Mouse (Mus musculus): ENCODE results near the gene Eda.

Gene Eda
- long read RNA-seq, experiment 1, partial matches to known transcripts: 0 of 1 reads
- long read RNA-seq, experiment 1, other reads (novel, unspliced or antisense): 1 of 1 reads
- long read RNA-seq, experiment 2, partial matches to known transcripts: 0 of 1 reads
- long read RNA-seq, experiment 2, other reads (novel, unspliced or antisense): 1 of 1 reads

DNA sequence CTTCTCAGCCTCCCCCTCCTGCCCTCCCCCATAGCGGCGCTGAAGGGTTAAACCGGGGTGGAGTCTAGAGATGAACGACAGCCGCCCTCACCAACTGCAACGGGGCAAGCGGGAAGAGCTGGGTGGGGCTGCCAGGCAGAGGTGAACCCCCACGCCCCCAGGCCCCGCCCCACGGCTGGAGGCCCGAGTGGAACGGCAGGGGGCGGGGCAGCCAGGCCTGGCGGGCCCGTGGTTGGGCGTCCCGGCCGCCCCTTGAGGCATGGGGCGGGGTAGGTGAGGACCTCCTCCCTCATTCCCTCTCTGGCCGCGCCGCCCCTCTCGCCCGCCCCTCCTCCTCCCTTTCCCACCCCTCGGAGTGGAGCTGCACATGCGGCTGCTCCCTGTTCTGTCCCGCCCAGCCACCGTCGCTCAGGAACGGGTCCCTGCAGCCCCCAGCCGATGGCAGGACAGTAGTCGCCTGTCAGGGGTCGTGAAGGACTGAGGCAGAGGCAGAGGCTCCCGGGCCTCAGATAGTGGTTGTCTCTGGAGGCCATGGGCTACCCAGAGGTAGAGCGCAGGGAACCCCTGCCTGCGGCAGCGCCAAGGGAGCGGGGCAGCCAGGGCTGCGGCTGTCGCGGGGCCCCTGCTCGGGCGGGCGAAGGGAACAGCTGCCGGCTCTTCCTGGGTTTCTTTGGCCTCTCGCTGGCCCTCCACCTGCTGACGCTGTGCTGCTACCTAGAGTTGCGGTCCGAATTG, at the start of gene Eda:
Gene Eda, plus strand, starts transcription at position 357 of the 735 bp plus-strand sequence.
- intact Hi-C loops (cut with DNase I): loop anchor here (5.0 to 10.0 kb wide), 2 partner anchors 123 to 419 kb away; no protein-coding TSS in a partner anchor

DNA sequence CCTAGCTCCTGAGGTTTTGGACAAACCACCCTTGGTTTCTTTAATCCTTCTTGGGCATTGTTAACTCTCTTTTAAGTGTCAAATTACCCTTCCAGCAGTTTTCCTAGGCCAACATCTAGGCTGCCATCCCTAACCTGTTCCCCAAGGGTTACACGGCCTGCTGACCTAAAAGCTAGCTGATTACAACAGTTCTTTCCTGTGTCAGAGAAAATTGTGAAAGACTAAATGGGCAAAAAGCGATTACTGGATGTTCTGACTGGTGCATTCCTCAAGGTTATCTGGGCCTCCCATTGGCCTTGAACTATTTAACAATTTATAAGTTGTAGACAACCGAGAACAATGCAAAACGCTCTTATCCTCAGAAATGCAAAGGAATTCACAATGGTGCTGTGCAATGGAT, 14.4 kb upstream of the Eda start:
- intact Hi-C loops (cut with DNase I): no loop called here

DNA sequence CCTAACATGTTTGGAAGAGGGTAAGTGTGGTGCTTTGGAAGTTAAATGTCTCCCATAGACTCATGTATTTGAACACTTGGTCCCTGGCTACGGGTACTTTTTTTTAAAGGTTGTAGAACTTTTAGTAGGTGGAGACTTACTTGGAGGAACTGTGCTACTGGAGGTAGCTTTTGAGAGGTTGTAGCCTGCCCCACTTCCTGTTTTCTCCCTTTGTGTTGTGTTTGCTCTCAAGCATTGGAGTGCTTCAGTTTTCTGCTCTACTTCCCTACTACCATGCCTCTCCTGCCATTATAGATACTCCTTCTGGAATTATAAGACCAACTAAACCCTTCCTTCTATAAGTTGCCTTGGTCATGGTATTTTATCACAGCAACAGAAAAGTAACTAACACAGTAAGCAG, 5.3 kb upstream of the Eda start:
- intact Hi-C loops (cut with DNase I): loop anchor here (10.0 kb wide), 1 partner anchor 425 kb away; no protein-coding TSS in a partner anchor

DNA sequence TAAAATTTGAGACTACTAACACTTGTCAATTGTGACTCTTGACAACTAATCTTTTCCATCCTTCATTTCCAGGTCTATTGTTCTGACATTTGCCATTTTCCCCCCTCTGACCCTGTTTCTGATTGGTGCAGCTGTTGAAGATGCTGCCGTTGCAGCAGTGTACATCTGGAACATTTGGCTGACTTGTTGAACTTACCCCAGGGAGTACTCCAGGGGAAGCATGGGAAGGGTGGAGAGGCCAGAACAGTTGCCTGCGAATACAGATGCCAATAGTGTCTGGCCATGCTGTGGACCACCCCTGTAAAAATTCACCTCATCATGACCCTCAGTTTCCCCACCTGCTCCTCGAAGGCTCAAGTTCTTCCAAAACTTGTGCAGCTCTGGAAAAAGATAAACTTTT, 1.0 kb upstream of the Eda start:
- intact Hi-C loops (cut with DNase I): loop anchor here (10.0 kb wide), 1 partner anchor 420 kb away; no protein-coding TSS in a partner anchor

DNA sequence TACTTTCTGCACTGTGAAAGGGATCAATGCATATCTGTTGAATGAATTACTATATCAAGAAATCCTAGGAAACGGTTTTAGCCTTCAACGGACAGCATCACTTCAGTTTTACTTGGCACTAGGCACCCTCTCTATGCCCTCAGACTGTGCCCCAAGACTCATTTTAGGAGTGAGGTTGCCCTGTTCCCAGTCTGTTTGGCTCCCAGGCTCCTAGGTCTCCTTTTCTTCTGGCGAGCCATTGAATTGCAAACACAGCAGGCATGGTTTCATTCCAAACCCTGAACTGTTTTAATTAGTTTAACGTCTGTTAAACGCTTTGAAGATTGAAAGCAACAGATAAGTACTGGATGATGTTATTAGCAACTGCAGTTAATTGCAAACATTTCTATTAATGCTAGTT, 603 bp upstream of the Eda start:
- intact Hi-C loops (cut with DNase I): loop anchor here (5.0 to 10.0 kb wide), 2 partner anchors 123 to 420 kb away; no protein-coding TSS in a partner anchor

DNA sequence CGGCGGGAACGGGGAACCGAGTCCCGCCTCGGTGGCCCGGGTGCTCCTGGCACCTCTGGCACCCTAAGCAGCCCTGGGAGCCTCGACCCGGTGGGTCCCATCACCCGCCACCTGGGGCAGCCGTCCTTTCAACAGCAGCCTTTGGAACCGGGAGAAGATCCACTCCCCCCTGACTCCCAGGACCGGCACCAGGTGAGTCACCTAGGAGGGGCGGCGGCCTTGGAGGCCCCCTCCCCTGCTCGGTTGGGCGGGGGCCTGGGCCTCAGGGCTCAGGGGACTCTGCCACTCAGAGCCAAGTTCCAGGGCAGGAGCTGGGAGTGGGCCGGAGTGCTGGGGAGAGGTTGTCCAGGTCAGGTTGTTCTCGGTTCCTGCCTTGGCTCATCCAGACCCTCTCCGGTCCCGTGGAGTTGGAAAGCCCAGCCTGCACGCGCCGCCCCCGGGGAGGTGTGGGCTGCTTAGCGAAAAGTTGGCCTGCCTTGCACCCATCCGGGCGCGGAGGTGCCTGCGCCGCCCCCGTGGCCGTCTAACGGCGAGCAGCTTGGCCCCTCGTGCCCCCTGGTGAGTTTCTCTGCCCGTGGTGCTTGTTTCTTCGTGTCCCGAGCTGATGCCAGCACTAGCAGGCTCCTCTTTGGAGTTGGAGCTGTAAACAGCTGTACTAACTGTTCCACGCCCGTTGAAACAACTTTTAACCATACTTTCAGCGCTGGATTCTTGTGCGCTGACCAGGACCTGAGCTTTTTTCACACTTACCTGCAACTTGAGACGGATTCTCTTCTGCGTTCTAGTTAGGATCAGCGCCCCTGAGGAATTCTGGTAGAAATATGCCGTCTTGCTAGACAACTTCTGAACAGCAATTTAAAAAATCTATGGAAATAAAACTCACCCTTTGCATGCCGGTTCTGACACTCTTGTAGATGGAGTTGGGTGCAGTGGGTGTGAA, 849 bp downstream of the Eda start:
- intact Hi-C loops (cut with DNase I): loop anchor here (5.0 to 10.0 kb wide), 2 partner anchors 124 to 419 kb away; no protein-coding TSS in a partner anchor

DNA sequence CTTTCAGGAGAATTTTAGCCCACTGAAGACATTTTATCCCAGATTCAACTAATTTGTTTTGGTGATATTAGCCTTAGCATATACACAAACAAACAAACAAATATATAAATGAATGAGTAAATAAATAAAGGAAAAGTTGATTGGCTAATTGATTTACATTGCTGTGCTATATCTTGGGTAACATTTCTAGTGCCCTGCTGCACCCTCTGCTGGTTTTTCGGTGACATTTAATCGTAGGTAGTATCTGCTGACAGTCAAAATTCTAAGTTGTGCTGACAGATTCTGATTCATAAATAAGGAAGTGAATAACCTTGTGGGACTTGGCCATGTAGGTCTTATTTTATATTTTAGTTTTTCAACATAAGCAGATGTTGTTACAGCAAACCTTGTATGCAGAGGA, 2.9 kb downstream of the Eda start:
- intact Hi-C loops (cut with DNase I): loop anchor here (5.0 to 10.0 kb wide), 2 partner anchors 126 to 416 kb away; no protein-coding TSS in a partner anchor

DNA sequence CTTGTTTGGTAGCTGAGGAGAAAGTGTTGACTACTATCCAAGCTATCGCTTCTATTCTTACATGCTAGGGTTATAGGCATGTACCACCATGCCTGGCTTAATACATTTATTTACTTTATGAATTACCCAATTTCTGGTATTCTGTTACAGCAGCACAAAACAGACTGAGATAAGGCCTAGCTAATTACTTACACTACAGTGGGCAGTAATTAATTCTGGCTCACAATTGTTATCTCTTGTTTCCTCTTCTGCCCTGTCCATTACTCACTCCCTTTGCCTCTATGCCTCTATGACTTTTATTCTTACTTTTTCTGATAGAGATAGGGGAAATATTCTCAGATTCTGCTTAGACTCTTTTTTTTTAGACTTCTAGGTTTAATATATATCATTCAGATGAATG, 18.0 kb downstream of the Eda start:
- intact Hi-C loops (cut with DNase I): no loop called here

DNA sequence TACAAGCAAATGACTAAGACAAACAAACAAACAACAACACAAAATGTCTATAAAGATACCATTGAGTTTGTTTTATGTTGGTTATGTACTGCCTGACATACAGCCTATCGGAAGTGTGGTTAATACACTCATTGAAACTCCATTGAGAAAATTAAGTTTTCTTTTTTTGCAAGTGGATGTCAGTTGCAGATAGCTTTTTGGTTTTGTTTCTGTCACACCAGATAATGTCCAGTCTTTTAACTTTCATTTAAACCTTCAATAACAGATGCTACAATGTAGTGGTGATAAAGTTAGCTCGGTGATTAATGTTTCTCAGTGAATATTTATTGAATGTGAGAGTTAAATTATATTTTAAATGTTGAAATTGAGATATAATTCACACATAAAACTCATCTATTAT, 23.9 kb downstream of the Eda start:
- intact Hi-C loops (cut with DNase I): no loop called here

DNA sequence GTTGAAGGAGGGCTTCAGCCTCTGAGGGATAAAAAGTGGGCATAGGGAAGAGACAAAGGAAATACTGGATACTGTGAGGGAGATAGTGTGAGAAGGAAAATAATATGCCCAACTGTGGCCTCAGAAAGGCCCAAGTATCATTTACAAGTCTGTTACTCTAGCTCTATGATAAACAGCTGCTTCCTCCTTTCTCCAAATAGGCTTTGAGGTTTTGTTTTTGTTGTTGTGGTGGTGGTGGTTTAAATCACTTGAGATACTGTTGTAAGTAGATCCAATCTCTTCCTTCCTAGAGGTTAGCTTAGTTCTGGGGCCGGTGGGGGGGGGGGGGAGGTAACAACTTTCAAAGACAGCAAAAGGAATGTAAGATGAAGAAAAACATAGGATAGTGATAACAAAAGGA, 143.0 kb downstream of the Eda start:
- intact Hi-C loops (cut with DNase I): no loop called here

DNA sequence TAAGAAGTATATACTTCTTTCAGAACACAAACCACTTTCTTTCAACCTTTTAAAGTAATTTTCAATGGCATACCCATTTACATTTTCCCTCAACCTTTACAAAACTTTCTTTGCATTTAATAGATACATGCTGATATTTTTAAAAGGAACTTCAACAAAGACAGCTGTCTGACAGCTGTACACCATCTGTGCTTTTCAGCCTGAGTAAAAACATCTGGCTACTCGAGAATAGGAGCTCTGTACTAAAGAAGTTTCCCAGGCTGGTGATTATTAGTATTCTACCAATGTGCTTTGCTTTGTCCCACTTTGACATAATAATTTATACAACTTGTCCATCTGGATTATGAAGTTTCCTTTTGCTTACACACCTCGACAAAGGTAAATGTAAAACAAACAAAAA, 219.9 kb downstream of the Eda start:
- intact Hi-C loops (cut with DNase I): no loop called here

DNA sequence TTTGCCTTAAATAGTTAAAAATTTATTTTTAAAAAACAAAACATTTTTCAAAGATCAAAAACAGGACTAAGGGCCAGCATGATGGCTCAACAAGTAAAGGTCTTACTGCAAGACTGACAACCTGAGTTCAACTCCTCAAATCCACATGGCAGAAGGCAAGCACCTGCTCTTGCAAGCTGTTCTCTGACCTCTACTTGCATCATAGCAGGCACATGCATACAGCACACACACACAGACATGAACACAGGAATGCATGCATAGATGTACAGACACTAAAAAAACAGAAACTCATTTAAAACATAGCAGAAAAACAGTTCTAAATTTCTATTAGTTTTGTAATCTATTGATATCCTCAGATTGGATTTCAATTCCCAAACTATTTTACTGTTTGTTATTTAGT, 338.2 kb downstream of the Eda start:
- intact Hi-C loops (cut with DNase I): no loop called here

DNA sequence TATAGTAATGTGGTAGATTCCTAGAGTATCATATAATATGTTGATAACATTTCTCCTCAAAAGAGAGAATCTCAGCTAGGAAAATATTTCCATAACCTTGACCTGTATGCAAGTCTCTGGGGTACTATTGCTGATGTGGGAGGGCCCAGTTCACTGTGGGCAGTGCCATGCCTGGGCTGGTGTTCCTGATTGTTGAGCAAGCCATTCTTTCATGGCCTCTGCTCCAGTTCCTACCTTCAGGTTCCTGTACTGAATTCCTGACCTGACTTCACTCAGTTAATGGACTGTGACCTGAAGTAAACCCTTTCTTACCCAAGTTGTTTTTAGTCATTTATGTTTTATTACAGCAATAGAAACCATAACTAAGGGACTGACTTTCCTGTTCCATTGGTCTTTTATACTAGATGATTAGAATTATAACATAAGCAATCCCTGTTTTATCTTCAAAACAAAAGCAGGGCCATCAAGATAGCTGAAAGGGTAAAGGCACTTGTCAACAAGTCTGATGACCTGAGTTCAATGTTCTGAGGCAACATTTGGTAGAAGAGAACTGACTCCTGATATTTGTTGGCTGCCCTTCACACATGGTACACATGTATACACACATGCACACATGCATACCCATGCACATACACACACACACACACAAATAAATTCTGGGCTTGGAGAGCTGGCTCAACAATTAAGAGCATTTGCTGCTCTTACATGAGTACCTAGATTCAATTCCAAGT, 338.9 kb downstream of the Eda start:
- intact Hi-C loops (cut with DNase I): no loop called here

DNA sequence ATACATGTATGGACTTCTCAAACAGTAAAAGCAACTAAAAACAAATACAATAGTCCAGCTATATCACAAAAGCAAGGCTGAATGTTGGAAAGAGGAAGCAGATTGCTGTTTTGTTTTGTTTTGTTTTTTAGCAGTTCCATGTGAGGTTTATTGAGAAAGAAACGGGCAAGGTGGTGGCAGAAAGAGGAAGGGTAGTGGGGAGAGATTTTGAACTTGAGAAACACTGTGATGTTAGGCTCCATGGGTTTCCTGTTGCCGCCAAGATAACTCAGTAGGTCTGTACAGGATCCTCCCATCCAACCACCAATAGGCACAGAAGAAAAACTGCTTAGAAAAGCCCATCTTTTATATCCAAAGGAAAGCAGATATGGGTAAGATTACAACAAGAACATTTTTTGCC, 365.3 kb downstream of the Eda start:
- intact Hi-C loops (cut with DNase I): no loop called here

DNA sequence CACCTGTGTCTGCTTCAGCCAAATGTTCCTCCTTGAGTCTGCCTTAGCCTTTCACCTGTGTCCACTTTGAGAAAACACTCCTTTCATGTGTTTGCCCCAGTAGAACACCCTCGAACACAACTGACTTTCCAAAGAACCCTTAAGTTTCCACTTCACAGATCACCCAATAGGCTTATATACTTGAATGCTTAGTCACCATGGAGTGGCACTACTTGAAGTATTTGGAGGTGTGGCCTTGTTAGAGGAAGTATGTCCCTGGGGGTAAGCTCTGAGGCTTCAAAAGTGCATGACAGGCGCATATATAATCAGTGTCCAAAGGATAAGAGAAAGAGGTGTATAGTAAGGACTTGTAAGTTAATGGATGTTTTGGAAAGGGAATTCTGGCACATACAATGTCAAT, 369.0 kb downstream of the Eda start:
- intact Hi-C loops (cut with DNase I): no loop called here

DNA sequence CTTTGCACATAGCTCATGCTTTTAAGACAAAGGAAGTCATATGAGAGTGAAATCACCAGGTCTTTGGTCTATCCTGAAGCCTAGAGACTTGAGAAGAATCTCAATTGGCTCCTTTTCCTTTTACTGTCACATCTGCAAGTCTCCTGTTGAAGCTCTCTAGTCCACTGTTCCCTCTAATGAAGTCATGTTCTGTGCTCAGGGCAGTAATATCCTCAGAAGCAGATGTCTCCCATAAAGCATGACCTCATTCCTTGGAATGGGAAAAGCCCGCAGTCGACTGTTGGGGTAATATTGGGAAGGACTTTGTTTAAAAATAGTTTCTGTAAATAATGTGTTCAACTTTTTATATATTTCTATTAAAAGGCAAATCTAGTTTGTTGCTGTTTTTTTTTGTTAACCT, 381.6 kb downstream of the Eda start:
- intact Hi-C loops (cut with DNase I): no loop called here

DNA sequence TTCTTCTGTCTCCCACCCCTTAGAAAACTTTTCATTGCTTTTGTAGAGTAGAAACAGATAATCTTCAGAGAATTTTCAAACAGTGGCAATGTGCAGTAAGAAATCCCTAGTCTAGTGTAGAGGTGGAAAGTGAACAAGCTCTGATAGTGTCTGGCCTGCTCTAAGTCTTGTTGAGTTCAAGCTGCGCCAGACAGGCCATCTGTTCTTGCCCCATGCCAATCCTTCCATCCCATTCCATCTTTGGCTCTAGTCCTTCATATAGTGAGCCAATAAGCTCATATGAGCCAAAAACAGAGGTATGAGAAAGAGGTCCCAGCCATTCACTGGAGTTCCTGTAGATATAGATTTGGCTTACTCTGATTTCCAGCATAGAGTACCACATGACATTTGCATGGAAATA, 414.5 kb downstream of the Eda start:
- intact Hi-C loops (cut with DNase I): loop anchor here (10.0 kb wide), 1 partner anchor 415 kb away; the partner anchor contains the start of gene Eda

DNA sequence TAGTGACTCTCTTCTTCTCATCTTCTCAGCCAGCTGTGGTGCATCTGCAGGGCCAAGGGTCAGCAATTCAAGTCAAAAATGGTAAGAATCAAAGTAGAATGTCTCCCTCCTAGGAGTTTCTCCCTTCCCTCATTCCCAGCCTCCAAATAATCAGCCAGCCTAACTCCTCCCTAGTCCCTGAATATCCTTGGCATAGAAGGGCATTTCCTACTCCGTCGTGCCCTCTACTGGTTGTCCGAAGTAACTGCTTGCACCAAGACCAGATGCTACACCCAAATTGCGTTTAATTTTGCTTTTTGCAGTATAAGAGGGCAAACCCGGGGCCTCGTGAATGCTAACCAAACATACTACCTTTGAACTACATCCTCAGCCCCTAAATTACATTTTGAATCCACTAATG, 416.9 kb downstream of the Eda start:
- intact Hi-C loops (cut with DNase I): loop anchor here (10.0 kb wide), 1 partner anchor 418 kb away; the partner anchor contains the start of gene Eda

DNA sequence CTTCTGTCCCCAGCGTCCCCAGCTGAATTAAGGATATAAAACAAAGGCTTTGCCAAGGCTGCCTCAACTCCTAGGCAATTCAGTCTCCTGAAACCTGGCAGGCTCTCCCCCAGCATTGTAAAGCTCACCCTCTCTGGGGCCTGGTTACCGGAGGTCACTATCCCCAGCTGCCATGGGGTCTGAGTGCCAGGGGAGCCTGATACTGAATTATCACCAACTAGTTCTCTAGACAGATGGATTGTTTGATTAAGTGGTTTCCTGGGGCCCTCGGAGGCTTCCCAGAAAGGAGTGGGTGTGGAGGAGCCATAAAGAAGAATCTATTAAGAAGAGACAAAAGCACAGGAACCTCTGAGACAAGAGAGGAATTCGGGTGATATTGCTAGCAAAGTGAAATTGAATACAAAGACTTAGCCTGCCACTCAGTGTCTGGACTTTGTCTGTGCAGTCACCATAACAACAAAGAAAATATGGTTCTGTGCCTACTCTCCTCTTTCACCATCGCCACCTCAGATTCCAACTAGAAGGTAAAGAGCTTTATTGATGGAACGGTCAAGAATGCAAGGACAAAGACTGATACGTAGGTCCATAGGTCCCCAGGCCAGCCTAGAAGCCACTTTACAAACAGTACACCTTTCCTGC, 418.9 kb downstream of the Eda start:
- intact Hi-C loops (cut with DNase I): loop anchor here (2.0 to 10.0 kb wide), 2 partner anchors 420 to 542 kb away; partner anchors contain the start of gene Eda

DNA sequence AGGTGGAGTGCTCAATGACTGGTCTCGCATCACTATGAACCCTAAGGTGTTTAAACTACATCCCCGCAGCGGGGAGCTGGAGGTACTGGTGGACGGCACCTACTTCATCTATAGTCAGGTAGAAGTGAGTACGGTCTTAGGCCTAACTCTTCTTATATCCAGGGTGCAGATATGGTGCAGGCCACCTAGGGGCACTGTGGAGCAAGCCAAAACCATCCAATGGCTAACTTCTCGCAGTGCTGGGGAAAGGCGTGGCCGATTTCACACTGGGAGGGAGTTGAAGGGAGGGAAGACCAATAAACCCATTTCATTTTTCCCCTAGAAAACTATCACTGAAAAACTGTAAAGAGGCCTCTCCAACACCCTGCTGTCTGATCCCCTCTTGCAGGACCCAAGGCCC, 419.6 kb downstream of the Eda start:
- intact Hi-C loops (cut with DNase I): loop anchor here (2.0 to 10.0 kb wide), 3 partner anchors 87 to 542 kb away; partner anchors contain the start of gene Eda
